Mouse (Mus musculus): ENCODE data around the gene Cntnap3.

Gene Cntnap3

DNA sequence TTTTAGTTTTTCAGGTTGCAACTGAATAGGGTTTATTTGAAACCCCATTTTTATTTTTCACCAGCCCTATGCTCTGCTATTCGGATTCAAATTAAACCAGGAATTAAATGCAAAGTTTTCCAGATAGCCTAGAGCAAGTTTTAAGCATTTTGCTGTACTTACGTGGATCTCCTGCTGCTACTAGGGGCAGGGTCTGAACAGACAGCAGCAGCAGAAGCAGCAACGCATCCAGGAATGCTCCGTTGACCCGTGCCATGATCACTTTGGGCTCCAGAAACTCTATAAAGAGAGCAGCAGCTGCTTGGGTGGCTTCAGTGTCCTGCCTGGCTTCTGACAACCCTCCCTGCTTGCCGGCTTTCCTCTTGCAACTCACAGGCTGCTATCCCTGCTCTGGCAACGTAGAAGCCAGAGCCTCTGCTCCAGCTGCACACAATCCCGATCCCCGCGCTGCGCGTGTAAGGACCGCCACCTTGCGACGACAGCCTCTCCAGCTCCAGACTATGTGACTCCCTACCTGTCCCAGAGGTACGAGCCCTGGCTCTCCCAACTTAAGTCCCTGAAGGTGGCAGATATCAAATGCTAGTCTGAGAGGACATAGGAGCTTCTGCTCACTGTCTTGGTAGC is at the start of gene Cntnap3:
Cntnap3 (minus strand) TSS at position 371 of the 624 bp plus-strand sequence.
- peak; percentile 9 for DNase-seq

DNA sequence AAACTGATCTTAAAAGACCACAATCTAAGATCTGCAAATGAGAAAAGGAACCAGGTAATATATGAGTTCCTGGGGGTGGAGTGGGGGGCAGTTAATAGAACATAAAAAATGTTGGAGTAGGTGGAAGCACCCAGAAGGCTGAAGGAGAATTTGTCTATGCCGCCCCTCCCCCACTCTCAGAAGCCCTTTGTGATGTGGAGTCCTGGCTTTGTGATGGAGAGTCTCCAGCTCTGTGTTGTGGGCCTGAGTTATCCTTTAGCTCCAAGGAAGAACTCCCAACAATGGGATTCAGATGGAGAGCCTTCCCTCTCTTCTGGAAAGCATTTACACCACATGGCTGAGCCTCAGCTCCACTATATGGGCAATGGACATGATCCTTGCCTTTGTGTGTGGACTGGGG is 13.4 kb upstream of the Cntnap3 start, which contains the start of gene Spata31:
Spata31 (plus strand) TSS at position 216 of the 400 bp plus-strand sequence.
- no peak for DNase-seq

DNA sequence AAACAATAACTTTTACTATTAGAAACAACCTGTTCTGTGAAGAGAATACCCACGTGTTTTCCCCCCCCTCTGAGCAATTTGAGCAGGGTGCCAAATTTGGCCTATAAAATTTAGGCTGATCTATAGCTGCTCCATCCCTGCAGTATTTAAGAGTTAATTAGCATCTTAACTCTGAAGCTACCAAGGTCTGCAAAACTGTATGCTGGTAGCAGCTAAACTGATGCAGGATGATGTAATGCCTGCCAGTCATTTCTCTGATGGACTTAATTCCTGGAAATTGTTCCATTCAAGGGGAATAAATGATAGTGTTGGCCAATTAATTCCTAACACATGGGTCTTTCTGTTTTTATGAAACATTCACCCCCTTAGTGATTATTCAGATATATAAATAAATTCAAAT is 623 bp downstream of the Cntnap3 start:
- DNase-seq: no peak

DNA sequence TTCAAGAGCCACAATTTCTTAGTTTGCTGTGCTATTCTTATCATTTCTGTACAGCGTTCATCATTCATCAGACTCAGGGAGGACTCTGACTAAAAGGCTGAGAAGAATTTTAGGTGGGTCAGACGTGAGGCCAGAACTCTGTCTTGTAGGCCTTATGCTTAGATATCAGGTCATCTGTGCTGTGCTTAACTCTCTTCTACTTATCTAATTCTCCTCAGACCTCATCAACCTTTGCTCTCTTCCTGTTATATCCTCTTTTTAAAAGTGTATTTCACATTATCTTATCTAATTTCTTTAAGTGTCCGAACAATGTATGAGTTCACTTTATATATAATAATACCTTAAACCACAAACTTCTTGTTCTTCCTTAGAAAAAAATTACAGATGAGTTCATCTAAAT is 38.4 kb downstream of the Cntnap3 start:
- no peak for DNase-seq

DNA sequence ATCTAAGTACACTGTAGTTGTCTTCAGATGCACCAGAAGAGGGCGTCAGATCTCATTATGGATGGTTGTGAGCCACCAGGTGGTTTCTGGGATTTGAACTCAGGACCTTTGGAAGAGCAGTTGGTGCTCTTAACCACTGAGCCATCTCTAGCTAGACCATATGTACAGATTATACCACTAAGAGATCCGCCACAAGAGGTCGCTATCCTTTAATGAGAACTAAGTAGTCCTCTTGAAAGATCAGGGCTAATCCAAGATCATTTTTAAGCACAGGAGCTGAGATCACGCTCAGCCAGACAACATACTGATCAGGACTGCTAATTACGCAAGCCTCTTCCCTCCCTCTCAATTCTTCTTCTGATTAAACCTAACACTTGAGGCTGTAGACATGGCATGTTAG is 78.9 kb downstream of the Cntnap3 start:
- peak; percentile 14 for DNase-seq

DNA sequence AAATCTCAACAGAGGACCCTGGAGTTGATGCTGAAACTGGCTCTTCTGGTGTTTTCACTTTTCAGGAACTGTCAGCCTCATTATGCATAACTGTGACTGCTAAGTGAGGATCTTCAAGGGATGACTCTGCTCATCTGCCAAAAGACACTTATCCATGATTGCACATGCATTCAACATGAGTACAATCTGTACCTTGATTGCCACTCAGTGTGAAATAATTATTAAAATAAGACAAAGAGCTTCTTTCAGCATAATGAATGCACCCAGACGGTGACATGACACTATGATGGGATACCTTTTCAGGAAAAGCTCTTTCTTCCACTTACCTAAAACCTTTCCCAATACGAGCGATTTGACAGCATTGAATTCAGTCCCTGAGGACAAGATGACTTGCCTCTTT is 158.4 kb downstream of the Cntnap3 start:
- no peak for DNase-seq

DNA sequence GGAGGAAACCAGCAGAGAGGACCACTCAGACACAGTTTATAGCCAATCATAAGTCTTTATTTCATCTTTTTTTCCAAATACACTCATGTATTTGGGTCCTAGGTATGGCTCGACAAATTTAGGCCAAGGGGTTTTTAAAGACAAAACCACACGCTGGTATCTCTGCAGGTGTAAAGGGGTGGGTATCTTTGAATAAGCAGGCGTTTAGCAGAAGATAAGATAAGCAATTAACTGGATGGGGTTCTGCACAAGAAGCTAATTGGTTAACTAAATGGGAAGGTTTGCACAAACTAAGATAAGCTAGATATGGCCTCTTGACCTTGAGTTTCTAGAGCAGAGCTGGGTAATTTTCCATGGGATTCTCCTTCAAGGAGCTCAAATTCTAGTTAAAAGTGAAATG is 171.5 kb downstream of the Cntnap3 start:
- DNase-seq: no peak

DNA sequence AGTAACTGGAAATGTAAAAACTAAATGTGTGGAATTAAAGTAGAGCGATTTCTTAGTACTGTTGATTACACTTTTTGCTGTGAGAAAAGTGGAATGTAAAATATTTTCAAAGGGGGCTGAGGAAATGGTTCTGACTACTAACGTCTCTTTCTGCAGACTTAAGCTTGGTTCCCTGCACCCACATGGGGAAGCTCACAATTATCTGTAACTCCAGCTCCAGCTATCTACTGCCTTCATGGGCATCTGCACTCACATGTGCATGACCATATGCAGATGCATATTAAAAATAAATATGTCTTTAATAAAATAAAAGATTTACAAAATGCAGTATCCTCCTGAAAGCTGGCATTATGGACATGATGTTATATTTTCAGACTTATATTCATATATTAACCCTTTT is 187.0 kb downstream of the Cntnap3 start:
- DNase-seq: no peak

DNA sequence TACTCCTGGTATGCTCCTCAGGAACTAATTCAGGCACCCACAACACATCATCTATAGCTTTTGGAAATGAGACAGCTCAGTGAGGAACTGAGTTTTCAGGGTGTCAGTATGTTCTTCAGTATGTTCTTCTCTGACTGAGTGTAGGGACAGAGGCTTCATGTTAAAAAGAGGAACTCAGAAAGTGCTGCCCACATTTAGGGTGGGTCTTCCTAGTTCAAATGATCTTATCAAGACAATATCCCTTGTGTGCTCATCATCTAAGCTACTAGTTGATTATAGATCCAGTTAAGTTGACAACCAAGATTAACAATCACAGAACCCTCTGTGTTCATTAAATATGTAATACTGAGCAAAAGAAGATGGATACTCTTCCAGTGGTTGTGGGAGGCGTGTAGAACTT is 211.3 kb downstream of the Cntnap3 start:
- DNase-seq: no peak

Data from thymus, postnatal 4 days (tissue).